Mouse (Mus musculus) liver, embryonic 12.5 days (tissue): ENCODE data around the gene Lrpap1. TPM values are rescaled to one million over a fixed set of nuclear protein-coding genes. Genes with fewer than 3 reads are reported as not detected.
A peak's percentile ranks its signal among the peaks of the same experiment; 100 is the strongest.

Experiments used
- ATAC-seq: fragments of 200-750 bp; cut with Nextera tagmentation; 2 replicates; pipeline ENCODE4 v1.8.0; 2017; ENCODE audit warnings: moderate number of reproducible peaks, mild to moderate bottlenecking, moderate library complexity
- H3K27ac ChIP-seq: fragments of 300-500 bp; sonication (generic); 2 replicates; pipeline ENCODE4 v1.5.1; 2016; ENCODE audit warnings: mild to moderate bottlenecking
- H3K27me3 ChIP-seq: fragments of 300-500 bp; sonication (generic); replicated peaks from 2 replicates; pipeline ENCODE4 v1.6.1; 2016; ENCODE audit warnings: mild to moderate bottlenecking, moderate library complexity
- H3K36me3 ChIP-seq: fragments of 300-500 bp; sonication (generic); 2 replicates; pipeline ENCODE4 v1.6.1; 2016; ENCODE audit warnings: mild to moderate bottlenecking, moderate library complexity
- H3K4me1 ChIP-seq: fragments of 300-500 bp; sonication (generic); 2 replicates; pipeline ENCODE4 v1.6.1; 2016
- H3K4me2 ChIP-seq: fragments of 300-500 bp; sonication (generic); 2 replicates; pipeline ENCODE4 v1.6.1; 2016; ENCODE audit warnings: mild to moderate bottlenecking, moderate library complexity
- H3K4me3 ChIP-seq: fragments of 300-500 bp; sonication (generic); 2 replicates; pipeline ENCODE4 v1.5.1; 2016; ENCODE audit warnings: mild to moderate bottlenecking, moderate library complexity
- H3K9ac ChIP-seq: fragments of 300-500 bp; sonication (generic); 2 replicates; pipeline ENCODE4 v1.6.1; 2016; ENCODE audit warnings: mild to moderate bottlenecking, moderate library complexity
- H3K9me3 ChIP-seq: fragments of 300-500 bp; sonication (generic); replicated peaks from 2 replicates; pipeline ENCODE4 v1.6.1; 2016; ENCODE audit warnings: mild to moderate bottlenecking, moderate library complexity
- WGBS: fragments of 180-500 bp; shearing (Covaris S2); methylation state at CpG from one replicate; pipeline ENCODE4 v1.1.7; 2016; ENCODE audit not compliant: insufficient replicate concordance; 5-methylcytosine and 5-hydroxymethylcytosine counted together
- polyA plus RNA-seq: library from polyadenylated mRNA; unstranded; fragments of >200 nt; fragmentation: Nextera tagmentation; extraction: Ambion mirVana; gene quantifications from 2 replicates; pipeline ENCODE4 v1.2.1, GENCODE M21; 2016

Gene Lrpap1
- polyA plus RNA-seq, 1 experiment from 2014 or later: 78.4 TPM

GRCm38 (mm10) chr5:35054628-35055027 lies 50.9 kb downstream of the Lrpap1 start:
- Histone ChIP-seq H3K4me3 (no peak overlapping the region), H3K27ac (no peak overlapping the region), H3K36me3 (no peaks in the 10 kb centered on the region), H3K4me2 (no peak overlapping the region), H3K9ac (no peak overlapping the region), H3K27me3 (peaks cover 77% of the 10 kb centered on the region), H3K4me1 (peaks cover 12% of the 10 kb centered on the region), H3K9me3 (no peaks in the 10 kb centered on the region)
- WGBS: 67% methylated on average over 3 of the region's 3 CpGs
- ATAC-seq: no peak

GRCm38 (mm10) chr5:35050541-35050940 lies 55.0 kb downstream of the Lrpap1 start:
- ATAC-seq: no peak
- H3K27me3 ChIP-seq: peaks cover 40% of the 10 kb centered on the region
- no peaks in the 10 kb centered on the region for H3K9me3 ChIP-seq
- H3K9ac ChIP-seq: no peak overlapping the region
- no peak overlapping the region for H3K4me3 ChIP-seq
- H3K4me1 ChIP-seq: no peaks in the 10 kb centered on the region
- WGBS: 56% methylated on average over 5 of the region's 5 CpGs
- H3K36me3 ChIP-seq: no peaks in the 10 kb centered on the region
- no peak overlapping the region for H3K4me2 ChIP-seq
- H3K27ac ChIP-seq: no peak overlapping the region

DNA sequence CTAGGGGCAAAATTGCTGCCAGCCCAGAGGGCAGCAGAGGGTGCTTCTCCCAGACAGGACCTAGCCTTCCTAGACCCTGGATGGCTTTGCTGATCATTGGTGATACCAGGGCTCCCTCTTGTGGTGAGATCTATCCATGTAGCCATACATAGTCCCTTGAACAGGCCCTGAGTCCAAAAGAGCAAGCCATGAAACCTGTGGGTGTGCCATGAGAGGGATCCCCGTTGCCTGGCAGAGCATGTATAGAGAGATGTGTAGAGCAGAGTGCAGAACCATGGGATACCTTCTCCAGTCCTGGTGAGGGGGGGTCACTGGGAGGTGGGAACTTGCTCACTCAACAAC lies 62.5 kb downstream of the Lrpap1 start:
- ATAC-seq: peak; percentile 54
- Histone ChIP-seq H3K9ac (no peak overlapping the region), H3K9me3 (no peaks in the 10 kb centered on the region), H3K36me3 (no peaks in the 10 kb centered on the region), H3K4me2 (peak overlapping the region; percentile 44), H3K27me3 (no peaks in the 10 kb centered on the region; the same call in 1 of the 2 replicates), H3K27ac (no peak overlapping the region), H3K4me1 (peaks cover 29% of the 10 kb centered on the region), H3K4me3 (no peak overlapping the region)
- 3% methylated on average over 1 of the region's 1 CpGs for WGBS

GRCm38 (mm10) chr5:35042431-35043109 lies 63.0 kb downstream of the Lrpap1 start:
- ATAC-seq: peak; percentile 4; the same call in 1 of the 2 replicates

More at GRCm38 (mm10) chr5:35042431-35043109, 63.0 kb downstream of the Lrpap1 start:
- H3K27ac ChIP-seq: 0 out of 2 replicates have a peak overlapping the region, but pooled peaks have one; percentile 76
- H3K4me3 ChIP-seq: peak overlapping the region; percentile 29; the same call in 1 of the 2 replicates
- no peaks in the 10 kb centered on the region for H3K9me3 ChIP-seq
- H3K36me3 ChIP-seq: no peaks in the 10 kb centered on the region
- H3K27me3 ChIP-seq: no peaks in the 10 kb centered on the region; the same call in 1 of the 2 replicates
- WGBS: 35% methylated on average over 10 of the region's 10 CpGs
- peak overlapping the region; percentile 44 for H3K4me2 ChIP-seq
- H3K4me1 ChIP-seq: peaks cover 34% of the 10 kb centered on the region
- 0 out of 2 replicates have a peak overlapping the region, but pooled peaks have one; percentile 35 for H3K9ac ChIP-seq

Other genes starting within 250 kb of the Lrpap1 start
- gene Msantd1, start 197.8 kb downstream of the Lrpap1 start, polyA plus RNA-seq: 0.18 and 0.69 TPM in 2 replicates
- gene Rgs12, start 156.3 kb downstream of the Lrpap1 start, polyA plus RNA-seq: 30.1 and 31.7 TPM in 2 replicates
- gene Hgfac, start 64.3 kb downstream of the Lrpap1 start, polyA plus RNA-seq: 43.3 and 44.1 TPM in 2 replicates
- 0.07 TPM in 1 of 2 replicates, not detected in the other for gene Dok7, start 49.0 kb downstream of the Lrpap1 start, polyA plus RNA-seq
- 0.06 TPM in 1 of 2 replicates, not detected in the other for gene Adra2c, start 172.6 kb upstream of the Lrpap1 start, polyA plus RNA-seq